Mouse (Mus musculus): Measurements from ENCODE around the gene Lrp5.

Lrp5 gene

DNA sequence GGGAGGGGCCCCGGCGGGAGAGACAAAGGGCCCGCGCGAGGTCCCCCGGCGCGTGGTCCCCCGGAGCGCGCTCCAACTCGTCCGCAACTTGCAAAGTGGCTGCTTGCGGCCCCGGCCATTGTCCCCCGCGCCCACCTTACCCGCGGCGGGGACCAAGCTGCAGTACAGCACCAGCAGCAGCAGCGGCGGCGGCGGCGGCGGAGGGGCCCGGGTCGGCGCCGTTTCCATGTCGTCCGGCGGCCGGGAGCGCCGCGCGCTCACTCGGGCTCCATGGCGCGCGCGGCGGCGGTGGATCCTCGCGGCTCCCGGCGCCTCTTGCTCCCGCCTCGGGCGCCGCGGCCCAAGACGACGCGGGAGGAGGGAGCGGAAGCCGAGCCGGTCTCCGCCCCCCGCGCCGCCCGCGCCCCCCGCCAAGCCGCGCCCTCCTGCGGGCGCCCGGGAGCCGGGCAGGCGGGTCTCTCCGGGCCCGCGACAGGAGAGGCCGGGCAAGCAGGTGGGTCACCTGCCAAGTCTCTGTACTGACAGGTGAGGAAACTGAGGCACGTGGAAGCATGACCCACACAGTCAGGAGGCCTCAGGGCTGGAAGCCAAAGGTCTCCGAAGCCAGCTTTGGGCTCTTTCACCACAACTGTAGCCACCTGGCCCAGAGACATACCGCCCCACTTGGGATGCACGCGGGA, at the start of gene Lrp5:
TSS of gene Lrp5 (minus strand) at position 350 of the 680 bp plus-strand sequence.
- DNase-seq, result peak; percentile 83

DNA sequence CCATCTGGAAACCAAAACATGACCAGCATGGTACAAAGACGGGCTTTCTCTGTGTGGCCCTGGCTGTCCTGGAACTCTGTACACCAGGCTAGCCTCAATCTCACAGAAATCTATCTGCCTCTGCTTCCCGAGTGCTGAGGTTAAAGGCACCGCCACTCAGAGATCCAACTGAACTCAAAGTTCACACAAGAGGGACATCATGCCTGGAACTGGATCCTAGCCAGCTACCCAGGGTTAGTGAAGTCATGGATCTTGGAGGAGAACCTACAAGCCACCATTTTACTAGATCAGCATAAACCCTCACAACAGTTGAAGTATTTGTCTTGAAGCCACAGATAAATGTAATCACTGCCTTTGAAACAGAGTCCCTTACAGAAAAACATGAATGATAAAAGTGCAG, 49.6 kb upstream of the Lrp5 start:
- DNase-seq, result no peak

DNA sequence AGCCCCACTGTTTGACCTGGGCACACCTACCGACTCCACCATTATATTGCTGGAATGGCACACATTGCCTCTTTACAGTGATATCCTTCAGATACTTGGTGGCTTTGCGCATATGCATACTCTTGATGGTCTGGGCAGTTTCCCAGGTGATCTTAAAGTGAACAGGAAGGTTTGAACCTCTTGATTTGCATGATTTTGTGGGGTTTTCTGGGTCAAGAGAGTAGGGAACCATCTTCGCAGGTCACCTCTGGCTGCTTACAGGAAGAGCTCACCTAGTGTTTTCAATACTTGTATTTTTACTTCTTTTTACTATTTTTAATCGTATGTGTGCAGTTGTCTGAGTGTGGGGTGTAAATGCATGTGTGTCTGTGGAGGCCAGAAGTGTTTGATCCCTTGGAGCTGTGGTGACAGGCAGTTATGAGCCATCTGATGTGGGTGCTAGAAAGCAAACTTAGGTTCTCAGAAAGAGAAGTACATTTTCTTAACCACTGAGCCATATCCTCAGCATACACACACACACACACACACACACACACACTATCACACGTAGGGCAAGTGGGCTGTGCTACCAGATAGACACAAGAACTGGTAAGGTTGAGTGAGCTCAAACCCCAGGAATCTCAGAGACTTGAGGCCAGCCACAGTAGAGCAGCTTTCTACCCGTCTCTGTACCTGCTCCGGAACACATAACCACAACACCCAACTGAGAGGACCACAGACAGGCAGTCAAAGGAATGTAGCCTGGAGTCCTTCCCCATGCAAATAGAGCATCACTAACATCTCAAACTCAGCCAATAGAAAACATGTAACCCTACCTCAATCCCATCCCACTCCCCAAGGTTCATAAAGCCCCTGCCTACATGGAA, 44.6 kb upstream of the Lrp5 start:
- DNase-seq, result peak; percentile 46

DNA sequence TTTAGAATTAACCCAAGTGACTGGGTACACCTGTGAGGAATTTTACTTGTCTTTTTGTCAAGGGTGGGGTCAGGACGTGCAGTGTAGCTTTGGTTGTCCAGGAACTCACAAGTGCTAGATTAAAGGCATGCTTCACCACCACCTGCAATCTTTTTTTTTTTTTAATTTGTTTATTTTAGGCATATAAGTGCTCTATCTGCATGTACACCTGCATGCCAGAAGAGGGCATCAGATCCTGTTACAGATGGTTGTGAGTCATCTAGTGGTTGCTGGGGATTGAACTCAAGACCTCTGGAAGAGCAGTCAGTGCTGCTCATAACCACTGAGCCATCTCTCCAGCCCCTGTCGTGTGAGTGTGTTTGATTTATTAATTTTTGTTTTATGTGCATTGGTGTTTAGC, 42.5 kb upstream of the Lrp5 start:
- DNase-seq, result no peak

DNA sequence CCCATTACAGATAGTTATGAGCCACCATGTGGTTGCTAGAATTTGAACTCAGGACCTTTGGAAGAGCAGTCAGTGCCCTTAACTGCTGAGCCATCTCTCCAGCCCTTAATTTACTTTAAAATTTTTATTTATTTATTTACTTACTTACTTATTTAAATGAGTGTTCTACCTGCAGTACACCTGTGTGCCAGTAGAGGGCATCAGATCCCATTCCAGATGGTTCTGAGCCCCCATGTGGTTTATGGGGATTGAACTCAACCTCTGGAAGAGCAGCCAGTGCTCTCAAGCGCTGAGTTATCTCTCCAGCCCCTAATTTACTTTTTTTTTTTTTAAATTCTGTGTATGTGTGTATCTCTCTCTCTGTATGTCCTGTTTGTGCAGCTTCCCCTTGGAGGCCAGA, 38.4 kb upstream of the Lrp5 start:
- DNase-seq, result peak; percentile 85

DNA sequence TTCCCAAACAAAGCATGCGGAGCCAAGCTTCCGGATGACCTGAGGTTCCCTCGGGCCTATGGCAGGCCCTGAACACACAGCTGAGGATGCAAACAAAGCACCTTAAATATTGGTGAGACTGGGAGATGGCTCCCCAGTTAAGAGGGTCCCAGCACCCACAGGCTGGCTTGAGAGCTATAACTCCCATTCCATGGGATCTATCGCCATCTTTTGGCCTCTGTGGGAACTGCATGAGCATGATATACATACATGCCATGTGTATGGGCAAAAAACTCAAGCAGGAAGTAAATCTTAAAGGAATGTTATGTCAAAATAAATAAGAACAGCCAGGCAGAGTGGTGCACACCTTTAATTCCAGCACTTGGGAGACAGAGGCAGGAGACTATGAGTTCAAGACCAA, 37.5 kb upstream of the Lrp5 start:
- peak; percentile 80 for DNase-seq

DNA sequence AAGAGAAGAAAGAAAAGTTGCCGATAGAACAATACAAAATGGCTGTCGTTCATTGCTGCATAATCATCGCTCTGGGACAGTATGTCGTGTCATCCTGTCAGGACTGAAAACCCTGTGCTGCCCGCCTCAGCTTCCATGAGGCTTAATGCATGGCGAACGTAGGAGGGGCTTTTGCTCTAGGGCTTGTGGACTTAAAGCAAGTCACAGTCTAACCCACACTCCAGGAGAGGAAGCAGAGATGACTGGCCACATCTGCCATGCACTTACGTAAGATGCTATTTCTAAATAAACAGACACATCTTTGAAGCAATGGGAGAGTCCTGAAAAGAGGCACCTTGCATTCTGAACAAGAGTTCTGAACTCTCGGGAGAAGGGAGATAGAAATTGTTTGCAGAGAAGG, 36.8 kb upstream of the Lrp5 start:
- DNase-seq, result no peak

DNA sequence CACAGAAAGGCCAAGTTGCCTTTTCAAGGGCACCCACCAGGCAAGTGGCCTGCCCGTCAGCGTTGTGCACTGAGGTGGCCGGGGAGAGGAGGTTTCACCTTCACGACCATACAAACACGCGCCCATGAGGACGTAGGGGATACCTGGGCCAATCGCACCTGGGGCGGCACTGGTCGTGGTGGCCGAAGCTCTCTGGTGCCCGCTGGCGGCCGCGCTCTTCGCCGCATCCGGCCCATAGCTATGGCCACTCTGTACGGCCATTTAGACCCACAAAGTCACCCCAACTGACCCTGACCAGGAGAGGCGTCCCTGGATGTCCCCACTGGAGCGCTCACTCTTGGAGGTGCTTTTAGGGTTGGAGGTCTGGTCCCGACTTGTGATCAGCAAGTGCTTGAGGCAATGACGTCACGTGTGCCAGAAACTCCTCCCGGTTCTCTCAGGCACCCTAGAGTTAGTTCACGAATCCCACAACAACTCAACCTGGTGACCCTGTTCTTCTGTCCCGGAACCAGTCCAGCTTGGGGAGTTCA, 33.1 kb upstream of the Lrp5 start:
- peak; percentile 58 for DNase-seq

DNA sequence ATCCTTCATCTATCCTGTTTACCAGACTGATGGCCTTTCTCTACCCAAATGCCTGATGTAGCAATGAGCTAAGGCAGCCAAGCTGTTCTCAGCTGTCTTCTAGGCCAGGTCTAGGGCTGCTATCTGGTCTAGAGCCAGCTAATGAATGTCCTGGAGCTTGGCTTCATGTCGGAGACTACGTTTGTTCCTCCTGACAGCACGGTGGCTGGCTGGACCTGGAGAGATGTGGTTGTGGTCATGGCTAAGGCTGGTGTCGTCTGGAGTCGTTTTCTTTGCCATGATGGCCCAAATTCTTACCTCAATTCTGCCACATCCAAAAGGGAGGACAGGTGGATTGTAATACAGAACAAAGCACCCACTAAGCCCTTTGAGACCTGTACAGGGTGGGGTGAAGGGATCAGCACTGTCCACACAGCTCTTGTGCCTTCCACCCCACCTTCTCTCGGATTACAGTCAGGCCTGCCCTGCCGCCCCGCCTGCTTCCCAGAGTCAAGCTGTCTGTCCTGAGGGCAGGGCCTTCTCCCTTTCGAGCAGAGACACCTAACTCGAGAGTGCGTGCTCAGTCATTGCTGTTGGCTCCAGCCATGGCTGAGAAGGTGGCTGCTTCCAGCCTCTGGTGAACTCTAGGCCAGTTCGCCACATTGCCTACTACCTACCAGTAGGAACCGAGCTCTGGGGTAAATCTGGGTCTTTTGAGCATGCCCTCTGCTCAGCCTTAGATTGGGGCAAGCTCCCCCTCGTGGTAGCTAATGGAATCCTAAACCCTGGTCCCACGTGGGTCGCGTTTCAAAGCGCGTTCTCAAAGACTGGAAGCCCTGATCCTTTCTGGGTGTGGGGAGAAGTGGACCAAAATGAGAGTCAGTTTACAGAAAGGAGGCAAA, 32.4 kb upstream of the Lrp5 start:
- peak; percentile 83 for DNase-seq

DNA sequence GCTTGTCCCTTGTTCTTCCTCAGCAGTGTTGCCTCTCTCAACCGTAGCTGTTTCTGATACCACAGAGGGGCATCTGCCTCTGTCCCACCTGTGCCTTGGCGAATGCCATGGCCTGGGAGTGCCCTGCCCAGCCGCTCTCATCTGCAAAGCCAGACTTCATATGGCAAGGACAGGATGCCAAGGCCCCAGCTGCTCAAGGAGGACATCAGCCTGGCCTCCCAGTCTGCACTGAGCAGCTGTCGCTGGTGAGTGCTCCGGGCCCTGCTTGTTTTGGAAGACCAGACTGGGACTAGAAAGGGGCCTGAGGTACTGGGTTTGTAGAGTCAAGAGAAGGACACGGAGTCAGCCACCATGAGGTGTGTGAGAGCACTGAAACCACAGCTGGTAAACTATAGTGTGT, 28.0 kb upstream of the Lrp5 start:
- no peak for DNase-seq

DNA sequence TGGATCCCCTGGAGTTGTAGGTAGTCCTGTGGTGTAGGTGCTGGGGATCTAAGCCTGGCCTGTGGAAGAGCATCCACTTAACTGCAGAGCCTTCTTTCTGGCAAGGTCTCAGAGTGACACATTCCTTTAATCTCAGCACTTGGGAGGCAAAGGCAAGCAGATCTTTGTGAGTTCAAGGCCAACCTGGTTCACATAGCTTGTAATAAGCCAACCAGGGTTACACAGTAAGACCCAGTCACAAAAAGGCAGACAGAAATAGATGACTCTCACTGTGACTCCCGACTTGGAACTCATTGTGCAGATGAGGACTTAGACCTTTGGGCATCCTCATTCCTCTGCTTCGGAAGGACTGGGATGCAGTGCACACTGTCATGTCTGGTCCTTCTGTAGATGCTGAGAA, 24.1 kb upstream of the Lrp5 start:
- no peak for DNase-seq

DNA sequence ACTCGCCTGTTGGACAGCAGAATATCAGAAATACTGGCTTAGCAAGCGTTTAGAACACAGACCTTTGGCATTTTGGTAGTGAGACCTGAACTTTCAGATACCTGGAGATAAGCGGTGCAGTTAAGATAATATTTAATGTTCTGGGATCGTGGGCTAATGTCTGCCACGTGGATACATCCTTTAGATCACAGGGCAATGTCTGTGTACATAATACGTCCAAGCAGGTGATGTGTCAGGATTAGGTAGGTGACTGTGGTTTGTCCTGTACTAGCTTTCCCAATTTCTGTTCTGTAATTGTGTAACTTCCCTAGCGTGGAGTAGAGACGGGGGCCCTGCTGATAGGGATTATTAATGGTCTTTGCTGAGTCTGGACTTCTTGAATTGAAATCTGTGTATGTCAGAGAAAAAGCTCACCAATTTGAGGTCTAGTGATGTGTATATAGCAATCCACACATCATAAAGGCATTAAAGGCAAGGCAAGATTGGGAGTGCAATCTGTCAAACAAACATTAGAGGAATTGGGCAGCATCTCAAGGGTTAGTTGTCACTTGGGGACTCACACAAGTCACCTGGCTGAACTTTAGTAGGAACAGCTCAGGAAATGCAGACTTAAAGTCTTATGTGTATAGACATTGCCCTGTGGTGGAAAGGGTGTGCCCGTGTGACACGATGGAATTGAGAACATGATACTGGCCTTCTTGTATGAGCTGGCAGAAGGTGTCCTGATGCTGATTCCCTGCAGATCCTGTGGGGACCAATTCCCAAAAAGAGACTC, 22.8 kb upstream of the Lrp5 start:
- no peak for DNase-seq

DNA sequence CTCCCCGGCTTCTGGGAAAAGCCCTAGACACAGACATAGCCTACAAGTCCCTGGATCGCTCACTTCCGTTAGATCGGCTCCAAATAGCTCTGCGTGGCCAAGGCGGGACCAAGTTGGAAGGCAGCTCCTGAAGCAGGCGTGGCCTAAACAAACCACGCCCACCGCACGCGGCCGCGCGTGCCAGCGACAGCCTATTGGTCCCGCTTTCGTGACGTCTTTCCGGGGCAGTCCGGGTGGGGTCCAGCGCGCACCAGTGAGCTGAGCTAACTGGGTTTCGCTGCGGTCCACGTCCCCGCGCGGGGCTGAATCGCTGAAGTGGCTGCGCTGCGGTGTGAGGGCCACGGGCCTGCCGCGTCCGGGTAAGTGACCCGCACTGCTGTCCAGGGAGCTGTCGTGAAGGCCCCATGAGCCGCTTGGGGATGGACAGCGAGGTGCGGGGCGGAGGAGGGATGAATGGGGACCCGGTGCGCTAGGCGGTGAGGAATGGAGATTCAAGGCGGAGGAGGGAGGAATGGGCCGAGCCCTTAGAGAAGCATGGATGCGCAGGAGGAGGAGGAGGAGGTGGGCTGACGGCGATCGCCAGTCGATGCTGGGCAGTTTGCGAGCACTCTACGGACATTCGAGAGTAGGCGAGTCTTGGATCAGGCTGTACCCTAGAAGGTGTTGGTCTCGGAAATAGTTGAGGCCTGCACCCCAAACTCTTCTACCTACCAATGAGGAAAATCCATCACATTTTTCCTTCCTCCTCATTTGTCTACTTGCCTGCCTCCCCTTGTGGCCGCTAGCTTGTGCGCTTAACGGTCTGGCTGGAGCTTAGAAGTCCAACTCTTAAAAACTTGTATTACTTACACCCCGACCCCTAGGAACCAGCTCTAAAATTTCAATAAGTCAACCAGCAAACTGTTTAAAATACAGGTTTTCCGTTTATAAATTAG, 22.0 kb upstream of the Lrp5 start, which contains the start of gene 1810055G02Rik:
TSS of gene 1810055G02Rik (plus strand) at position 216 of the 935 bp plus-strand sequence.
- DNase-seq, result peak; percentile 96

DNA sequence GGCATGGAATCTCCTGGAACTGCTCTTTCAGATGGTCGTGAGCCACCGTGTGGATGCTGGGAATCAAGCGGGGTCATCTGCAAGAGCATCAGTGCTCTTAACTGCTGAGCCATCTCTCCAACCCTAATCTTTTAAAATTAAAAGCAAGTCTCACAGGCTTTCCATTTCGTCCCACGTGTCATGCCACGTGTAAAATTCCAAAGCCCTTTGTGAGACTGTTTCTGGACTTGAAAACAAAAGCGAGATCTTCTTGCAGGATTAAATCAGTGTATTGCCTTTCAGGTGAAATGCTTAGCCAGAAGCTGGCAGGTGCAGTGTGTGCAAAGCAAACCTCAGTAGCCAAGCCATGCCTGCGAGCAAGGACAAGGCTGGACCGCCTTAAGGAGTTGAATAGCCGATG, 21.2 kb upstream of the Lrp5 start:
- DNase-seq, result no peak

DNA sequence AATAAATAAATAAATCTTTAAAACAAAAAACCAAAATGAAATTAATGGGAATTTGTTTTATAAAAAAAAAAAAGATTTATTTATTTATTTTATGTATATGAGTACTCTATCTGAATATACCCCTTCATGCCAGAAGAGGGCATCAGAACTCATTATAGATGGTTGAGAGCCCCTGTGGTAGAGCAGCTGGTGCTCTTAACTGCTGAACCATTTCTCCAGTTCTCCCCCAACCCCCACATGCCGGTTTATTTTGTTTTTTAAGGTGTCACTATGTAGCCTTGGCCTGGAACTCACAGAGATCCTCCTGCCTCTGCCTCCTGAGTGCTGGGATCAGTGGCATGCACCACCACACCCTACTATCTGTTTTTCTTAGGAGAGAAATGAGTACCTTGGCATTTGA, 19.9 kb upstream of the Lrp5 start:
- no peak for DNase-seq

DNA sequence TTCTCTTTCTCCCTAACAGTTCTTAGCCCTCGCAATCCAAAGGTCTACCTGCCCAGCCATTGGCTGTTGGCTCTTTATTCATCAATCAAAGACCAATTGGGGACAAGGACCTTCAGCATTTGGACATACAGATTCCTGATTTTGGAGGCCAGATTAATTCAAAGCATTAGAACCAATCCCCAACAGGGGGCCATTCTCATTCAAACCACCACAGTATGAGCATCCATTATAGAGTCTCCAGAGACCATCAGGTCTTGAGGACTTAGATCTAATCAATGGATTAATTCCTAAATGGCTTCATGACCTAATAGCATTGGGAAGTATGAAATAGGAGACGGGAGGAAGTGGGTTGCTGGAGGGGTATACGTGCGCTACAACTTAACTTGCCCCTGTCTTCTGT, 16.1 kb upstream of the Lrp5 start:
- DNase-seq, result no peak

DNA sequence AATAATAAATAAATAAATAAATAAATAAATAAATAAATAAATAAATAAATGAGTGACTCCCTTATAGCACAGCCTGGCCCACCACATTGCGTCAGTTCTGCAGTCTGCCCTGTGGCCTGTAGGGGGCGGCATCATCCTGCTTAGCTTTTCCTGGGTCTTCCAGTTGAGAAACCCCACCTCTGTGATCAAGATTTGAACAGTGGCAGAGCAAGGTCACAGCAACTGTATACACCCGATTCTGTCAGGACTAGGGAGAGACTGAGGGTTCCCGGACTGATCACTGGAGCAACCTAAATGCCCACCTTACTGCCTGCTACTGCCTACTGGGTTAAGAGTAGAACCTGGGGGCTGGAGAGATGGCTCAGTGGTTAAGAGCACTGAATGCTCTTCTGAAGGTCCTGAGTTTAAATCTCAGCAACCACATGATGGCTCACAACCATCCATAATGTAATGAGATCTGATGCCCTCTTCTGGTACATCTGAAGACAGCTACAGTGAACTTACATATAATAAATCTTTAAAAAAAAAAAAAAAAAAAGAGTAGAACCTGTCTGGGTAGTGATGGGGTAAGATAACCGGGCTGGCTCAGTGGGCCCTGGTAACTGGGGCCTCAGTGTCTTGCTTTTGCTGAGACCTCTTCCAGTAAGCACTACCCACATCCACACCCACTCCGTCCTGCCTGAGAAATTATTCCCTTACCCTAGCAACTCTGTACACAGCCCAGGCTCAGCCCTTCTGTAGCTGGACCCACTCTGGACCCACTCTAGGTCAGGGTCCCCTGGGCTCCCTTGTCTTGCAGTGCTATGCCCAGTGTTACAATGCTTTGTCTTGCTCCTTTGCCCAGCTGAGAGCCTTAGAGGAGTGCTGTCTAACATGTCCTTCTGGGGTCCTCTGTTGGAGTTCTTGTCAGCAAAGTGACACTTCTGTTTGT, 13.4 kb upstream of the Lrp5 start:
- DNase-seq, result peak; percentile 90

DNA sequence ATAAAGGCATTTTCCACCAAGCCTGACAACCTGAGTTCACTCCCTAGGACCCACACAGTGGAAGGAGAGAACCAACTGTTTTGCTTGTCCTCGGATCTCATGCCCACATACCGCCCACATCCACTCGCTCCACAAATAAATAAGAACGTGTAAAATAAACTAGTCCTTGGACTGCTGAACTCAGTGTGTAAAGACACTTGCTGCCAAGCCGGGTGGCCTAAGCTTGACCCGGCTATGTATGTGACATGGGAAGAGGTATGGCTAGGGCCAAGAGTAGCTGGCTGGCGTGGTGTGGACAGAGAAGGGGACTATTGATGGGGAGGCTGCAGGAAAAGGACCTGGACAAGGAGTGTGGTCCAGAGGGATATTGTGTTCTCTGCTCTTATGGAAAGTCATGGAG, 11.7 kb upstream of the Lrp5 start:
- DNase-seq, result no peak

DNA sequence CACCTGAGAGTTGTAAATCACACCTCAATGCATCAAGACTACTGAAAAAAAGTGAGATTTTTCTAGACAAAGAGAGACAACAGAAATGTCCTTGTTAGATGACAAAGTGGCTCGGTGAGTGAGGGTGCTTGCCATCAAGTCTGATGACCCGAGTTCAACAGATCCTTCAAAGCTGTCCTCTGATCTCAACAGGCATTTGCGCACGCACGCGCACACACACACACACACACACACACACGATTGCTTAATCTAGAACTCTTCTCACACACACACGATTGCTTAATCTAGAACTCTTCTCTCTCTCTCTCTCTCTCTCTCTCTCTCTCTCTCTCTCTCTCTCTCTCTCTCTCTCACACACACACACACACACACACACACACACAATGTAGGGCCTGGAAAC, 9.6 kb upstream of the Lrp5 start:
- no peak for DNase-seq

DNA sequence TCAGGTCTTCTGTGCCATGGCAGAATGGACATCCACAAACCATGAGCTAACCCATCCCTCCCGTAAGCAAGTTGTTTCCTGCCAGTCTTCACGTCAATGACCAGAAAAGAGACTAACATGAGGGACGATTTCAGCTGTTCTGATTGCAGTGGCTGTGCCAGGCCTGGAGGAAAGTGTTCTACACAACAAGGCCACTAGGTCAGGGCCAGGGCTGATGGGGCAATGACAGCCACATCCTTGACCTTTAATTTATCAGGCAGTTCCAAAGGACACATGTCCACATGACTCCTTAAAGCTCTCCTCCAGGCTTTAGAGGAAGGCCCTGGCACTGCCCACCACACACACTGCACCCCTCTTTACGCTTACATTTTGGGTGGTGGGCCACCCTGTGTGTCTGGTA, 9.1 kb upstream of the Lrp5 start:
- DNase-seq, result no peak

Measured in thymus, postnatal 4 days (tissue).